Mouse (Mus musculus) hindbrain, embryonic 16.5 days (tissue): Measurements from ENCODE around the gene Nt5c2. TPM values are rescaled to one million over a fixed set of nuclear protein-coding genes. Genes with fewer than 3 reads are reported as not detected.
A peak's percentile ranks its signal among the peaks of the same experiment; 100 is the strongest.

Experiments
- ATAC-seq: fragments of 200-750 bp; cut with Nextera tagmentation; 2 replicates; pipeline ENCODE4 v1.8.0; 2017; ENCODE audit warnings: moderate TSS enrichment, moderate library complexity
- H3K27ac ChIP-seq: fragments of 300-500 bp; sonication (generic); 2 replicates; pipeline ENCODE4 v1.5.1; 2014; ENCODE audit warnings: low read depth, mild to moderate bottlenecking, control low read depth, low read length, moderate library complexity
- H3K27me3 ChIP-seq: fragments of 300-500 bp; sonication (generic); replicated peaks from 2 replicates; pipeline ENCODE4 v1.6.1; 2014; ENCODE audit warnings: low read length; ENCODE audit not compliant: control insufficient read depth, insufficient read depth
- H3K36me3 ChIP-seq: fragments of 300-500 bp; sonication (generic); 2 replicates; pipeline ENCODE4 v1.6.1; 2014; ENCODE audit warnings: mild to moderate bottlenecking, low read length, moderate library complexity, mixed read lengths; ENCODE audit not compliant: control insufficient read depth, insufficient read depth
- H3K4me1 ChIP-seq: fragments of 300-500 bp; sonication (generic); 2 replicates; pipeline ENCODE4 v1.6.1; 2014; ENCODE audit warnings: low read depth, low read length; ENCODE audit not compliant: control insufficient read depth, insufficient read depth
- H3K4me2 ChIP-seq: fragments of 300-500 bp; sonication (generic); 2 replicates; pipeline ENCODE4 v1.6.1; 2014; ENCODE audit warnings: mild to moderate bottlenecking, low read length, control low read depth, moderate library complexity
- H3K4me3 ChIP-seq: fragments of 300-500 bp; sonication (generic); 2 replicates; pipeline ENCODE4 v1.5.1; 2014; ENCODE audit warnings: mild to moderate bottlenecking, low read length, control low read depth, moderate library complexity
- H3K9ac ChIP-seq: fragments of 300-500 bp; sonication (generic); 2 replicates; pipeline ENCODE4 v1.6.1; 2014; ENCODE audit warnings: low read depth, mild to moderate bottlenecking, control low read depth, low read length, moderate library complexity
- H3K9me3 ChIP-seq: fragments of 300-500 bp; sonication (generic); 2 replicates; pipeline ENCODE4 v1.6.1; 2014; ENCODE audit warnings: mild to moderate bottlenecking, low read length, moderate library complexity; ENCODE audit not compliant: control insufficient read depth
- WGBS: fragments of 180-500 bp; shearing (Covaris S2); extraction: QIAGEN DNeasy Blood & Tissue Kit; methylation state at CpG from one replicate; pipeline ENCODE4 v1.1.7; 2014; 5-methylcytosine and 5-hydroxymethylcytosine counted together
- polyA plus RNA-seq: library from polyadenylated mRNA; unstranded; fragments of >200 nt; fragmentation: Nextera tagmentation; extraction: Ambion mirVana; gene quantifications from 2 replicates; pipeline ENCODE4 v1.2.1, GENCODE M21; 2015

The Nt5c2 gene
- polyA plus RNA-seq, 1 experiment from 2014 or later, result 77.6 TPM

GRCm38 (mm10) chr19:47023546-47023945 lies 8.6 kb upstream of the Nt5c2 start:
- Histone ChIP-seq H3K9me3 (no peaks in the 10 kb centered on the region), H3K4me2 (no peak overlapping the region), H3K27ac (no peak overlapping the region), H3K27me3 (no peaks in the 10 kb centered on the region), H3K4me3 (no peak overlapping the region), H3K36me3 (peaks cover 45% of the 10 kb centered on the region), H3K9ac (no peak overlapping the region), H3K4me1 (peaks cover 7% of the 10 kb centered on the region)
- 91% methylated on average over 13 of the region's 13 CpGs for WGBS
- ATAC-seq, result no peak

DNA sequence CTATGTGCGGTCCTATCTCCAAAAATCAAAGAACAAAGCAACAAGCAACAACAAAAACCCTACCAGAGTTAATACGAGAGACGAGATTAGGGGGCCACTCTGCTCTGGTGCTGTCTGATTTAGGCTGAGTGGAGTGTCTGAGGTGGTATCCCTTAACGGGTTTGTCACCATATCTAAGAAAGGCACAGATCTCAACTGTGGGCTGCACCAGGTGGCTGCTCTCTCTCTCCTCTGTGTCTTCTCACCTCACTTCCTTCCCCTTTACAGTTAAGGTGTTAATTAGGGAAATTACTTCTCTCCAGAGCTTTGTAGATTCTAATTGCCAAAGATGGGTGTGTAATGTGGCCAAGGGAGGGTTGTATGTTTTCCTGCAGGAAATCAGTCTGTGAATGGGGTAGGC lies 7.8 kb upstream of the Nt5c2 start:
- H3K27ac ChIP-seq, result no peak overlapping the region
- WGBS, result 87% methylated on average over 4 of the region's 4 CpGs
- H3K4me2 ChIP-seq, result no peak overlapping the region
- no peaks in the 10 kb centered on the region for H3K27me3 ChIP-seq
- H3K4me3 ChIP-seq, result no peak overlapping the region
- peaks cover 7% of the 10 kb centered on the region for H3K4me1 ChIP-seq
- H3K9me3 ChIP-seq, result no peaks in the 10 kb centered on the region
- H3K36me3 ChIP-seq, result peaks cover 45% of the 10 kb centered on the region
- no peak overlapping the region for H3K9ac ChIP-seq
- no peak for ATAC-seq

- H3K9ac ChIP-seq, result peak overlapping the region; percentile 58
- peak overlapping the region; percentile 50 for H3K4me3 ChIP-seq
- H3K4me2 ChIP-seq, result peak overlapping the region; percentile 69
- WGBS, result 10% methylated on average over 6 of the region's 6 CpGs
- H3K9me3 ChIP-seq, result no peaks in the 10 kb centered on the region
- peak overlapping the region; percentile 51 for H3K27ac ChIP-seq
- H3K4me1 ChIP-seq, result peaks cover 7% of the 10 kb centered on the region
- peak; percentile 16; the same call in 1 of the 2 replicates for ATAC-seq
- H3K27me3 ChIP-seq, result peaks cover 2% of the 10 kb centered on the region
- peaks cover 29% of the 10 kb centered on the region for H3K36me3 ChIP-seq
Measured at GRCm38 (mm10) chr19:47019326-47019725, 4.4 kb upstream of the Nt5c2 start.

DNA sequence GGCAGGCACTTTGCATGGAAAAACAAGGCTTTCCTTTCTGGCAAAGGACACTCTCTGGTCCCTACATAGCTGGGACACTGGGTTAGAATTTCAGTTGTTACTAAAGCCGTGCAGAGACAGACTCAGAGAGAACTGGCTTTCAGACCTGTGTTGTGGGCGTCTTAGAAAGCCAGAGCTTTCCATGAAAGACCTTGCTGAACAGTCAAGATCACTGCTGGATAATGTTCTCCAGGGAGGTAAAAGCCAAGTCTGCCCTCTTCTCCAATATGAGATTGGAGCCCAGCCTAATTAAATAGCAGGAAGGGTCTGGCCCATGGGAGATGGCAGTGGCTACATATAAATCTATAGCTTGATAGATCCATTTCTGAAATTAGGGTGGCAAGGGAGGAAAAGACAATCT lies 3.4 kb upstream of the Nt5c2 start:
- H3K36me3 ChIP-seq, result peaks cover 22% of the 10 kb centered on the region
- no peak for ATAC-seq
- H3K9ac ChIP-seq, result peak overlapping the region; percentile 69
- peak overlapping the region; percentile 69 for H3K4me2 ChIP-seq
- H3K27ac ChIP-seq, result peak overlapping the region; percentile 71
- H3K27me3 ChIP-seq, result peaks cover 2% of the 10 kb centered on the region
- no peaks in the 10 kb centered on the region for H3K9me3 ChIP-seq
- peak overlapping the region; percentile 50 for H3K4me3 ChIP-seq
- H3K4me1 ChIP-seq, result peaks cover 9% of the 10 kb centered on the region
- WGBS, result 12% methylated on average over 2 of the region's 2 CpGs

- Histone ChIP-seq H3K4me3 (peak overlapping the region; percentile 50), H3K27me3 (peaks cover 2% of the 10 kb centered on the region), H3K9ac (peak overlapping the region; percentile 69), H3K36me3 (peaks cover 18% of the 10 kb centered on the region), H3K9me3 (no peaks in the 10 kb centered on the region), H3K4me2 (peak overlapping the region; percentile 69), H3K27ac (peak overlapping the region; percentile 71), H3K4me1 (peaks cover 11% of the 10 kb centered on the region)
- 2% methylated on average over 3 of the region's 3 CpGs for WGBS
- no peak for ATAC-seq
Measured at GRCm38 (mm10) chr19:47017831-47018230, 2.9 kb upstream of the Nt5c2 start.

DNA sequence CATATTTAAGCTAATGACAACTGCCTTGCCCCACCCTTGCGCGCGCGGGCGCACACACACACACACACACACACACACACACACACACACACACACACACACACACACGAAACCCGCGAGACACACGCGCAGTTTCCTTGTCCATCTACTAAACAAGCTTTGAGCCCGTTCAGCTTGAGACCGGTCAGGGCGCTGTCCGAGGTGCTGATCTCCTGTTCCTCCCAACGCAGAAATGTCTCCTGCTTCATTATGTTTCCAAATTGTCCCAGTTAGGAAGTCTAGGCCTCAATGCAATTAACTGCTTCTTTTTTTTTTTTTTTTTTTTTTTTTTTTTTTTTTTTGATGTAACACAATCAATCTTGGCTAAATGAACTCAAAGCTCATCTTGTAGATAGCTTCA lies 1.5 kb upstream of the Nt5c2 start:
- WGBS, result under 1% methylated on average over 15 of the region's 15 CpGs
- Histone ChIP-seq H3K4me3 (peak overlapping the region; percentile 85), H3K4me1 (peaks cover 11% of the 10 kb centered on the region), H3K9me3 (no peaks in the 10 kb centered on the region), H3K36me3 (peaks cover 7% of the 10 kb centered on the region), H3K27me3 (peaks cover 2% of the 10 kb centered on the region), H3K9ac (peak overlapping the region; percentile 91), H3K4me2 (peak overlapping the region; percentile 69), H3K27ac (peak overlapping the region; percentile 68)
- ATAC-seq, result no peak

- peak overlapping the region; percentile 91 for H3K9ac ChIP-seq
- H3K4me2 ChIP-seq, result peak overlapping the region; percentile 69
- WGBS, result 2% methylated on average over 9 of the region's 9 CpGs
- peaks cover 11% of the 10 kb centered on the region for H3K4me1 ChIP-seq
- H3K36me3 ChIP-seq, result peaks cover 1% of the 10 kb centered on the region; the same call in 1 of the 2 replicates
- peaks cover 2% of the 10 kb centered on the region for H3K27me3 ChIP-seq
- H3K9me3 ChIP-seq, result no peaks in the 10 kb centered on the region
- ATAC-seq, result no peak
- H3K4me3 ChIP-seq, result peak overlapping the region; percentile 85
- peak overlapping the region; percentile 96 for H3K27ac ChIP-seq
Measured at GRCm38 (mm10) chr19:47015965-47016364, 1.0 kb upstream of the Nt5c2 start.

- peak overlapping the region; percentile 85 for H3K4me3 ChIP-seq
- peak overlapping the region; percentile 96 for H3K27ac ChIP-seq
- peaks cover 10% of the 10 kb centered on the region for H3K4me1 ChIP-seq
- H3K9ac ChIP-seq, result peak overlapping the region; percentile 91
- WGBS, result 0% methylated on average over 37 of the region's 37 CpGs
- H3K9me3 ChIP-seq, result no peaks in the 10 kb centered on the region
- peak overlapping the region; percentile 69 for H3K4me2 ChIP-seq
- no peaks in the 10 kb centered on the region for H3K36me3 ChIP-seq
- H3K27me3 ChIP-seq, result peaks cover 2% of the 10 kb centered on the region
- ATAC-seq, result peak; percentile 18
Measured at GRCm38 (mm10) chr19:47015396-47015795, 443 bp upstream of the Nt5c2 start.

DNA sequence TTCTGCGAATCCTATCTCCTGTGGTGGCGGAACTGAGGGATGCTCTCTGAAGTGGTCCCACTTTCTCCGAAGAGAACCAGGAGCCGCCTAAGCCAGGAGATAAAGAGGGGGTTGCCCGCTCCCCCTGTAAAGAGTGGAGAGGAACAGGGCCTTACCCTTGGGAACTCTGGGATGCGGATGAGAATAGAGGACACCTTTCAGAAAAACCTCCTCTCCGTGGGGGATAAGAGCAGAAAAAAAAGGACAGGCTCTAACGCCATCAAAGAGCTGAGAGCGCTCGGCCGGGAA lies 850 bp downstream of the Nt5c2 start:
- H3K36me3 ChIP-seq, result no peaks in the 10 kb centered on the region
- peak overlapping the region; percentile 69 for H3K4me2 ChIP-seq
- peak; percentile 41 for ATAC-seq
- WGBS, result 0% methylated on average over 11 of the region's 11 CpGs
- H3K9ac ChIP-seq, result peak overlapping the region; percentile 91
- H3K4me3 ChIP-seq, result peak overlapping the region; percentile 85
- H3K9me3 ChIP-seq, result no peaks in the 10 kb centered on the region
- H3K27ac ChIP-seq, result peak overlapping the region; percentile 96
- H3K27me3 ChIP-seq, result peaks cover 2% of the 10 kb centered on the region
- H3K4me1 ChIP-seq, result peaks cover 4% of the 10 kb centered on the region
